Mouse (Mus musculus) adrenal gland, postnatal 25 days (tissue): Measurements from ENCODE around the gene Mndal. TPM values are rescaled to one million over a fixed set of nuclear protein-coding genes. Genes with fewer than 3 reads are reported as not detected.

Experiments
- total RNA-seq: library from RNA; stranded (reverse); gene quantifications from 2 replicates; pipeline ENCODE4 v1.2.3, GENCODE M21; 2021

Gene Mndal
- total RNA-seq, 1 experiment from 2014 or later, result 19.2 TPM

Other genes with a start within 250 kb of the Mndal start
- gene Ifi207, start 200.7 kb downstream of the Mndal start, total RNA-seq, result 2.2 and 2.4 TPM in 2 replicates
- gene Ifi204, start 175.5 kb downstream of the Mndal start, total RNA-seq, result 2.7 and 3.4 TPM in 2 replicates
- gene Ifi211, start 29.4 kb downstream of the Mndal start, total RNA-seq, result 0.97 TPM in 1 of 2 replicates, not detected in the other
- gene Ifi203, start 181 bp upstream of the Mndal start, total RNA-seq, result 11.9 and 15.6 TPM in 2 replicates
- not detected in 2 replicates for gene Ifi202b, start 40.3 kb upstream of the Mndal start, total RNA-seq
- 0.97 and 1.3 TPM in 2 replicates for gene Ifi205, start 89.3 kb upstream of the Mndal start, total RNA-seq
- gene Olfr433, start 98.2 kb upstream of the Mndal start, total RNA-seq, result not detected in 2 replicates
- not detected in 2 replicates for gene Olfr432, start 106.7 kb upstream of the Mndal start, total RNA-seq
- gene Olfr430, start 124.1 kb upstream of the Mndal start, total RNA-seq, result not detected in 2 replicates
- not detected in 2 replicates for gene Olfr429, start 141.8 kb upstream of the Mndal start, total RNA-seq
- gene Olfr427, start 154.4 kb upstream of the Mndal start, total RNA-seq, result not detected in 2 replicates
- gene Olfr231, start 178.7 kb upstream of the Mndal start, total RNA-seq, result not detected in 2 replicates
- gene Olfr424, start 189.0 kb upstream of the Mndal start, total RNA-seq, result not detected in 2 replicates
- gene Olfr420, start 213.1 kb upstream of the Mndal start, total RNA-seq, result not detected in 2 replicates
- gene Spta1, start 230.3 kb upstream of the Mndal start, total RNA-seq, result 0.97 and 1.4 TPM in 2 replicates